Mouse (Mus musculus) heart, postnatal 25 days (tissue): ENCODE measurements at regions not wholly inside any gene's neighbourhood (a gene's known extent, or its start where the extent isn't known, plus 50 kb on each side); places are given as distances from the start of the nearest gene placed in this dataset.

ENCODE experiments used
- DNase-seq: peaks from one replicate; pipeline ENCODE4 v3.0.0; 2022; ENCODE audit warnings: low spot score
- intact Hi-C: fragments of 180-260 bp; cut with DNase I; formaldehyde crosslinking; loops from one replicate; pipeline ENCODE4 v1.15.1; 2025

DNA sequence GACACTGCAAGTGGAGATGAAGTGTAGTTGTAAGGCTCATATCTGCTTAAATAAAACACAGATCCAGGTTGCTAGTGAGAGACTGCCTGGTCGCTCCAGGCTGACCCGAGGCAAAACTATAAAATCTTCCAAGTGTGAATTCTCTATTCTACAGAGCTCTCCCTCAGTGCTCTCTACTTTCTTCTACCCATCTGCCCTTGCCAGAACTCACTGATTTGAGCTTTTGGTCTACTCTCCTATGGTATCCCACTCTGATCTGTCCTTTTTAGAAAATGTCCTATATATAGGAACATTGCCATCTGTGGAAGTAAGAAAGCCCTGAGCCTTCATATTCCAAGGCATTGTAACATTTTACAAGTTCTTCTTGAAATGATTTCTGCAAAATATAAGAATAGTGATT, 518.3 kb downstream of the Galc start:
- intact Hi-C loops = no loop called here
- no peak for DNase-seq

GRCm38 (mm10) chr12:97732078-97732580, 527.1 kb downstream of the Galc start:
- intact Hi-C loops = no loop called here
- no peak for DNase-seq

- DNase-seq = no peak
- intact Hi-C loops = no loop called here
Measured at GRCm38 (mm10) chr12:97720554-97720953, 538.7 kb downstream of the Galc start.

DNA sequence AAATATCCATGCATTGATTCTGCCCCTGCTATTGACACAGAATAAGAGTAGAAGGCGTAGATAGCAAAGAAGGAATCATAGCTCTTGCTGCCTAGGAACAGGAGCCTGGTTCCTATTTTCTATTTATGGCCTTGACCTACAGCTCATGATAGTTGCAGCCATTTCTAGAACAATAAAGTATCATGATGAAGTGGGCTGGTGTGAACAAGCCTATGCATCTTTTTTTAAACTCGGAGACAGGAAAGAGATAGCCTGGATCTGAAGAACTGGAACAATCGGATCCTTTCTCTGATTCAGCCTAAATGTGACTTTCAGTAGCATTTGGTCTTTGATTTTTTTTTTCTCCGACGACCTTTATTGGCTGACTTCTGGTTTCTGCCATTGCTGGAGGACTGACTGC, 541.4 kb downstream of the Galc start:
- intact Hi-C loops = no loop called here
- no peak for DNase-seq
